Mouse (Mus musculus) cerebellum, adult 11-12 months (tissue): ENCODE measurements at regions not wholly inside any gene's neighbourhood (a gene's known extent, or its start where the extent isn't known, plus 50 kb on each side); places are given as distances from the start of the nearest gene placed in this dataset.

Experiments
- DNase-seq: peaks from one replicate; pipeline ENCODE4 v3.0.0; 2022

GRCm38 (mm10) chr14:24886896-24887421, 400.0 kb downstream of the Rps24 start:
- no peak for DNase-seq

- DNase-seq = no peak
Measured at GRCm38 (mm10) chr14:24890856-24891255, 403.9 kb downstream of the Rps24 start.

GRCm38 (mm10) chr14:24895196-24895595, 408.3 kb downstream of the Rps24 start:
- DNase-seq = peak; percentile 0

GRCm38 (mm10) chr14:24896681-24897080, 409.8 kb downstream of the Rps24 start:
- DNase-seq = no peak

- no peak for DNase-seq
Measured at GRCm38 (mm10) chr14:24900501-24901179, 413.7 kb downstream of the Rps24 start.

GRCm38 (mm10) chr14:24901726-24902125, 414.8 kb downstream of the Rps24 start:
- DNase-seq = no peak

GRCm38 (mm10) chr14:24902870-24903269, 415.9 kb downstream of the Rps24 start:
- DNase-seq = peak; percentile 67

- no peak for DNase-seq
Measured at GRCm38 (mm10) chr14:24904712-24905111, 417.8 kb downstream of the Rps24 start.

GRCm38 (mm10) chr14:24906916-24907315, 420.0 kb downstream of the Rps24 start:
- no peak for DNase-seq

GRCm38 (mm10) chr14:24908377-24908776, 421.5 kb downstream of the Rps24 start:
- no peak for DNase-seq

- DNase-seq = peak; percentile 25
Measured at GRCm38 (mm10) chr14:24911621-24912020, 424.7 kb downstream of the Rps24 start.

- no peak for DNase-seq
Measured at GRCm38 (mm10) chr14:24919056-24919455, 432.1 kb downstream of the Rps24 start.

- DNase-seq = no peak
Measured at GRCm38 (mm10) chr14:24922006-24922405, 435.1 kb downstream of the Rps24 start.

- no peak for DNase-seq
Measured at GRCm38 (mm10) chr14:24924561-24924960, 437.6 kb downstream of the Rps24 start.

GRCm38 (mm10) chr14:24926086-24927048, 439.4 kb downstream of the Rps24 start:
- DNase-seq = no peak

- DNase-seq = no peak
Measured at GRCm38 (mm10) chr14:24928726-24929125, 441.8 kb downstream of the Rps24 start.

- DNase-seq = no peak
Measured at GRCm38 (mm10) chr14:24930251-24930650, 443.3 kb downstream of the Rps24 start.

GRCm38 (mm10) chr14:24937876-24938275, 451.0 kb downstream of the Rps24 start:
- DNase-seq = no peak

- DNase-seq = no peak
Measured at GRCm38 (mm10) chr14:24939068-24939467, 452.1 kb downstream of the Rps24 start.

GRCm38 (mm10) chr14:24939476-24940200, 452.7 kb downstream of the Rps24 start:
- DNase-seq = peak; percentile 83

GRCm38 (mm10) chr14:24945716-24946115, 458.8 kb downstream of the Rps24 start:
- DNase-seq = no peak

- DNase-seq = peak; percentile 5
Measured at GRCm38 (mm10) chr14:24947084-24947483, 460.2 kb downstream of the Rps24 start.

- DNase-seq = peak; percentile 11
Measured at GRCm38 (mm10) chr14:24955891-24956410, 469.0 kb downstream of the Rps24 start.
